Mouse (Mus musculus) cerebellum, adult 8-10 months (tissue): Measurements from ENCODE around the gene Ppp6r2.

Source experiments
- DNase-seq: peaks from one replicate; pipeline ENCODE4 v3.0.0; 2022

Gene Ppp6r2

GRCm38 (mm10) chr15:89264485-89264884, 53.1 kb downstream of the Ppp6r2 start:
- no peak for DNase-seq

- DNase-seq = no peak
Observed at GRCm38 (mm10) chr15:89275497-89275896, 64.1 kb downstream of the Ppp6r2 start.

GRCm38 (mm10) chr15:89277366-89277765, 66.0 kb downstream of the Ppp6r2 start:
- DNase-seq = no peak

GRCm38 (mm10) chr15:89282546-89282945, 71.2 kb downstream of the Ppp6r2 start:
- no peak for DNase-seq

- DNase-seq = no peak
Observed at GRCm38 (mm10) chr15:89284094-89284493, 72.7 kb downstream of the Ppp6r2 start.

GRCm38 (mm10) chr15:89285004-89285403, 73.7 kb downstream of the Ppp6r2 start:
- no peak for DNase-seq

GRCm38 (mm10) chr15:89285478-89285877, 74.1 kb downstream of the Ppp6r2 start:
- no peak for DNase-seq

- no peak for DNase-seq
Observed at GRCm38 (mm10) chr15:89286114-89286513, 74.8 kb downstream of the Ppp6r2 start.

GRCm38 (mm10) chr15:89286582-89286981, 75.2 kb downstream of the Ppp6r2 start:
- DNase-seq = no peak

GRCm38 (mm10) chr15:89288227-89288767, 76.9 kb downstream of the Ppp6r2 start:
- no peak for DNase-seq

- DNase-seq = no peak
Observed at GRCm38 (mm10) chr15:89289455-89289854, 78.1 kb downstream of the Ppp6r2 start.

GRCm38 (mm10) chr15:89291521-89291920, 80.2 kb downstream of the Ppp6r2 start:
- no peak for DNase-seq

- DNase-seq = no peak
Observed at GRCm38 (mm10) chr15:89292795-89293194, 81.4 kb downstream of the Ppp6r2 start.

GRCm38 (mm10) chr15:89293778-89294177, 82.4 kb downstream of the Ppp6r2 start:
- no peak for DNase-seq

GRCm38 (mm10) chr15:89295580-89296165, 84.3 kb downstream of the Ppp6r2 start:
- no peak for DNase-seq

- DNase-seq = no peak
Observed at GRCm38 (mm10) chr15:89296465-89296864, 85.1 kb downstream of the Ppp6r2 start.

GRCm38 (mm10) chr15:89297695-89298094, 86.3 kb downstream of the Ppp6r2 start:
- no peak for DNase-seq

GRCm38 (mm10) chr15:89300180-89300579, 88.8 kb downstream of the Ppp6r2 start:
- no peak for DNase-seq

GRCm38 (mm10) chr15:89300600-89300999, 89.2 kb downstream of the Ppp6r2 start:
- no peak for DNase-seq

- DNase-seq = peak; percentile 5
Observed at GRCm38 (mm10) chr15:89305966-89306365, 94.6 kb downstream of the Ppp6r2 start.

- no peak for DNase-seq
Observed at GRCm38 (mm10) chr15:89307461-89307860, 96.1 kb downstream of the Ppp6r2 start.

GRCm38 (mm10) chr15:89308406-89309139, 97.2 kb downstream of the Ppp6r2 start:
- peak; percentile 47 for DNase-seq

GRCm38 (mm10) chr15:89309962-89310498, 98.7 kb downstream of the Ppp6r2 start:
- peak; percentile 63 for DNase-seq

- DNase-seq = peak; percentile 43
Observed at GRCm38 (mm10) chr15:89313359-89313758, 102.0 kb downstream of the Ppp6r2 start.
